Mouse (Mus musculus) heart, postnatal 0 days (tissue): ENCODE results near the gene Krt20. TPM values are rescaled to one million over a fixed set of nuclear protein-coding genes. Genes with fewer than 3 reads are reported as not detected.

ENCODE experiments used
- ATAC-seq: fragments of 200-750 bp; cut with Nextera tagmentation; 2 replicates; pipeline ENCODE4 v1.8.0; 2017; ENCODE audit warnings: low read depth, moderate number of reproducible peaks, moderate library complexity; ENCODE audit not compliant: insufficient read depth
- DNase-seq: peaks from one replicate; pipeline ENCODE4 v3.0.0-alpha.2; 2016; ENCODE audit warnings: low spot score
- H3K27ac ChIP-seq: fragments of 300-500 bp; sonication (generic); 2 replicates; pipeline ENCODE4 v1.5.1; 2014; ENCODE audit warnings: low read depth, mild to moderate bottlenecking
- H3K27me3 ChIP-seq: fragments of 300-500 bp; sonication (generic); 2 replicates; pipeline ENCODE4 v1.6.1; 2014; ENCODE audit warnings: low read length, mixed read lengths; ENCODE audit not compliant: control insufficient read depth, insufficient read depth
- H3K36me3 ChIP-seq: fragments of 300-500 bp; sonication (generic); replicated peaks from 2 replicates; pipeline ENCODE4 v1.6.1; 2014; ENCODE audit warnings: low read length, mixed read lengths; ENCODE audit not compliant: control insufficient read depth, insufficient read depth
- H3K4me1 ChIP-seq: fragments of 300-500 bp; sonication (generic); 2 replicates; pipeline ENCODE4 v1.6.1; 2014; ENCODE audit warnings: antibody characterized with exemption; ENCODE audit not compliant: control insufficient read depth, insufficient read depth
- H3K4me2 ChIP-seq: fragments of 300-500 bp; sonication (generic); 2 replicates; pipeline ENCODE4 v1.6.1; 2014; ENCODE audit warnings: low read depth, mild to moderate bottlenecking, low read length, moderate library complexity
- H3K4me3 ChIP-seq: fragments of 300-500 bp; sonication (generic); 2 replicates; pipeline ENCODE4 v1.5.1; 2014; ENCODE audit warnings: low read depth, low read length
- H3K9ac ChIP-seq: fragments of 300-500 bp; sonication (generic); replicated peaks from 2 replicates; pipeline ENCODE4 v1.6.1; 2014; ENCODE audit warnings: low read depth, low read length, mixed read lengths
- H3K9me3 ChIP-seq: fragments of 300-500 bp; sonication (generic); replicated peaks from 2 replicates; pipeline ENCODE4 v1.6.1; 2016; ENCODE audit warnings: low read length; ENCODE audit not compliant: control insufficient read depth
- CTCF ChIP-seq: IDR thresholded peaks from 2 replicates; pipeline ENCODE4 v1.5.1; 2016; ENCODE audit warnings: antibody characterized with exemption, control low read depth, low read depth
- EP300 ChIP-seq: IDR thresholded peaks from 2 replicates; pipeline ENCODE4 v1.6.1; 2016; ENCODE audit warnings: antibody characterized with exemption, low read depth
- WGBS: fragments of 180-500 bp; shearing (Covaris S2); extraction: QIAGEN DNeasy Blood & Tissue Kit; methylation state at CpG from one replicate; pipeline ENCODE4 v1.1.7; 2014; 5-methylcytosine and 5-hydroxymethylcytosine counted together
- polyA plus RNA-seq: library from polyadenylated mRNA; unstranded; fragments of >200 nt; fragmentation: Nextera tagmentation; extraction: Ambion mirVana; gene quantifications from 2 replicates; pipeline ENCODE4 v1.2.1, GENCODE M21; 2015
- total RNA-seq: library from RNA; depleted of rRNA; stranded (reverse); fragments of >200 nt; gene quantifications from 2 replicates; pipeline ENCODE4 v1.2.3, GENCODE M21; 2014; ENCODE audit warnings: low replicate concordance; rRNA removed

Krt20 gene
- total and polyA plus RNA-seq, 2 experiments from 2014 or later: 0.26 TPM; not detected in 1

DNA sequence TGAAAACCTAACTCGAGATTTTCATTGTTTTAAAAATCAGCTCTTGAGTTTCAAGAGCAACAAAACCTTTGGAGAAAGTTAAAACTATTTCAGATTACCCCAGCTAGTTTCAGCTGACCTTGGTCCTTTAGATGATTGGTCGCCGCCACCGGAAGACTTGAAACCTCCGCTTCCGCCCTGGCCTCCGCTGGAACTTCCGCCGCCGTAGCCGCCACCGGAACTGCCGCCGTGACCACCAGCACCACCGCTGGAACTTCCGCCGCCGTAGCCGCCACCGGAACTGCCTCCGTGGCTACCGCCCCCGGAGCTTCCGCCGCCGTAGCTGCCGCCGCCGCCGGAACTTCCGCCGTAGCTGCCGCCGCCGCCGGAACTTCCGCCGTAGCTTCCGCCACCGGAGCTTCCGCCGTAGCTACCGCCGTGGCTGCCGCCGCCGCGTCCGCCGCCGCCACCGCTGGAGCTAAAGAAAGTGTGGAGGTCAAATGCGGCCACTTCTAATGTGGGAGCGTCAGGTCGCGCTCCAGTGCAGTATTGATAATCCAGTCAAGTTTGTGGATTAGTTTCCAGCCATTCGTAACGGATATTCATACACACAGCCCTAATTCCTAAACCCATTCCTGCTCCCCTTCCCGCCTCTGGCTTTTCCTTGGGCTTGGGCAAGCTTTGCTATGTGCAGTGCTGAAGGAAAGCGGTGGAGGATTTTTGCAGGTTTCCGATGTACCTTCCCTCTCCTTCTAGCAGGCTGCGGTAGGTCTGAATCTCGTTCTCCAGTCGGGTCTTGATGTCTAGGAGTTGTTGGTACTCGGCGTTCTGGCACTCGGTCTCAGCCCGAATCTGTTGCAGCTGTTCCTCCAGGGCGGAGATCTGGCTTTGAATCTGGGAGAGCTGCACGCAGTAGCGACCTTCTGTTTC, 51.9 kb downstream of the Krt20 start:
- Histone ChIP-seq H3K9me3 (no peaks in the 10 kb centered on the region), H3K36me3 (no peaks in the 10 kb centered on the region), H3K9ac (peak overlapping the region; percentile 57), H3K4me3 (peak overlapping the region; percentile 53), H3K4me1 (no peaks in the 10 kb centered on the region), H3K27me3 (peaks cover 15% of the 10 kb centered on the region), H3K4me2 (peak overlapping the region; percentile 75), H3K27ac (peak overlapping the region; percentile 91)
- 1% methylated on average over 71 of the region's 71 CpGs for WGBS
- peak; percentile 83 for DNase-seq
- TF ChIP-seq EP300 (peak; percentile 52; the same call in 1 of the 2 replicates), CTCF (no peak)
- peak; percentile 97 for ATAC-seq

DNA sequence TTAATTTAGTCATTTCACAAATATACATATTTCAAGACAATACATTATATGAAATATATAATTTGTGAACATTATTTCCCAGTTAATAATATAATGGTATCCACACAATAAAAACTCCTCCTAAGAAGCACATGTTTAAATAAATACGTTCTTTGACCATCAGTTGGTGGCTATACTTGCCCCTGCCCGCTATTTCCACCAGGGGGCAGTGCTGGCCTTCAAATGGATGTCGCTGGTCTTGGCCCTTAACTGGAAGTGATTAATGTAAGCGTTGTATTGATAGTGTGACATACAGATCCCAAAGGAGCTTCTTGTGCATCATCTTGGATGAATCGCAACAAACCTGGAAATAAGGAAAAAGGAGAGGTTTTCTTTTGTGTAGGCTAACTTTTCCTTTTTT, 58.4 kb downstream of the Krt20 start:
- no peaks in the 10 kb centered on the region for H3K36me3 ChIP-seq
- no peaks in the 10 kb centered on the region for H3K9me3 ChIP-seq
- peaks cover 21% of the 10 kb centered on the region for H3K27me3 ChIP-seq
- 19% methylated on average over 5 of the region's 5 CpGs for WGBS
- H3K27ac ChIP-seq: no peak overlapping the region
- TF ChIP-seq EP300: no peak
- peak; percentile 78 for TF ChIP-seq CTCF
- H3K4me1 ChIP-seq: no peaks in the 10 kb centered on the region
- H3K9ac ChIP-seq: no peak overlapping the region
- H3K4me2 ChIP-seq: no peak overlapping the region
- H3K4me3 ChIP-seq: no peak overlapping the region
- DNase-seq (no peak), ATAC-seq (no peak)

Other genes starting within 250 kb of the Krt20 start
- gene Smarce1, start 207.1 kb downstream of the Krt20 start, total RNA-seq: 53.6 and 96.9 TPM in 2 replicates
- 115 and 126 TPM in 2 replicates for gene Smarce1, start 207.1 kb downstream of the Krt20 start, polyA plus RNA-seq
- gene Krt222, start 194.1 kb downstream of the Krt20 start, total RNA-seq: 4.5 and 5.7 TPM in 2 replicates
- gene Krt222, start 194.1 kb downstream of the Krt20 start, polyA plus RNA-seq: 6.9 and 7.9 TPM in 2 replicates
- gene Krt24, start 152.9 kb downstream of the Krt20 start, total RNA-seq: not detected in 2 replicates
- gene Krt24, start 152.9 kb downstream of the Krt20 start, polyA plus RNA-seq: not detected in 2 replicates
- not detected in 2 replicates for gene Krt25, start 115.2 kb downstream of the Krt20 start, total RNA-seq
- 0.07 and 0.12 TPM in 2 replicates for gene Krt25, start 115.2 kb downstream of the Krt20 start, polyA plus RNA-seq
- gene Krt26, start 100.2 kb downstream of the Krt20 start, total RNA-seq: not detected in 2 replicates
- gene Krt26, start 100.2 kb downstream of the Krt20 start, polyA plus RNA-seq: not detected in 2 replicates
- not detected in 2 replicates for gene Krt27, start 87.0 kb downstream of the Krt20 start, total RNA-seq
- gene Krt27, start 87.0 kb downstream of the Krt20 start, polyA plus RNA-seq: not detected in 2 replicates
- 3.1 TPM in 1 of 2 replicates, not detected in the other for gene Krt28, start 63.2 kb downstream of the Krt20 start, total RNA-seq
- gene Krt28, start 63.2 kb downstream of the Krt20 start, polyA plus RNA-seq: 0.10 and 0.14 TPM in 2 replicates
- 0.31 and 0.84 TPM in 2 replicates for gene Krt10, start 48.8 kb downstream of the Krt20 start, total RNA-seq
- gene Krt10, start 48.8 kb downstream of the Krt20 start, polyA plus RNA-seq: 20.4 and 22.6 TPM in 2 replicates
- gene Krt12, start 15.9 kb downstream of the Krt20 start, total RNA-seq: not detected in 2 replicates
- not detected in 2 replicates for gene Krt12, start 15.9 kb downstream of the Krt20 start, polyA plus RNA-seq
- not detected in 2 replicates for gene Krt23, start 55.0 kb upstream of the Krt20 start, total RNA-seq
- 0.07 and 0.12 TPM in 2 replicates for gene Krt23, start 55.0 kb upstream of the Krt20 start, polyA plus RNA-seq
- gene Krt39, start 83.2 kb upstream of the Krt20 start, total RNA-seq: not detected in 2 replicates
- not detected in 2 replicates for gene Krt39, start 83.2 kb upstream of the Krt20 start, polyA plus RNA-seq
- not detected in 2 replicates for gene Krt40, start 105.0 kb upstream of the Krt20 start, total RNA-seq
- gene Krt40, start 105.0 kb upstream of the Krt20 start, polyA plus RNA-seq: not detected in 2 replicates
- not detected in 2 replicates for gene Krtap3-3, start 112.7 kb upstream of the Krt20 start, total RNA-seq
- not detected in 2 replicates for gene Krtap3-3, start 112.7 kb upstream of the Krt20 start, polyA plus RNA-seq
- not detected in 2 replicates for gene Krtap3-2, start 118.7 kb upstream of the Krt20 start, total RNA-seq
- gene Krtap3-2, start 118.7 kb upstream of the Krt20 start, polyA plus RNA-seq: not detected in 2 replicates
- gene Gm11939, start 121.3 kb upstream of the Krt20 start, total RNA-seq: not detected in 2 replicates
- gene Gm11939, start 121.3 kb upstream of the Krt20 start, polyA plus RNA-seq: not detected in 2 replicates
- not detected in 2 replicates for gene Krtap3-1, start 128.5 kb upstream of the Krt20 start, total RNA-seq
- not detected in 2 replicates for gene Krtap3-1, start 128.5 kb upstream of the Krt20 start, polyA plus RNA-seq
- not detected in 2 replicates for gene Krtap1-5, start 142.9 kb upstream of the Krt20 start, total RNA-seq
- gene Krtap1-5, start 142.9 kb upstream of the Krt20 start, polyA plus RNA-seq: not detected in 2 replicates
- not detected in 2 replicates for gene Krtap1-4, start 145.5 kb upstream of the Krt20 start, total RNA-seq
- not detected in 2 replicates for gene Krtap1-4, start 145.5 kb upstream of the Krt20 start, polyA plus RNA-seq
- not detected in 2 replicates for gene Krtap1-3, start 153.2 kb upstream of the Krt20 start, total RNA-seq
- not detected in 2 replicates for gene Krtap1-3, start 153.2 kb upstream of the Krt20 start, polyA plus RNA-seq
- gene Krtap9-3, start 160.0 kb upstream of the Krt20 start, total RNA-seq: not detected in 2 replicates
- gene Krtap9-3, start 160.0 kb upstream of the Krt20 start, polyA plus RNA-seq: not detected in 2 replicates
- gene Gm11938, start 165.2 kb upstream of the Krt20 start, total RNA-seq: not detected in 2 replicates
- not detected in 2 replicates for gene Gm11938, start 165.2 kb upstream of the Krt20 start, polyA plus RNA-seq
- gene Gm11937, start 172.0 kb upstream of the Krt20 start, total RNA-seq: not detected in 2 replicates
- not detected in 2 replicates for gene Gm11937, start 172.0 kb upstream of the Krt20 start, polyA plus RNA-seq
- gene Krtap2-4, start 176.7 kb upstream of the Krt20 start, total RNA-seq: not detected in 2 replicates
- not detected in 2 replicates for gene Krtap2-4, start 176.7 kb upstream of the Krt20 start, polyA plus RNA-seq
- not detected in 2 replicates for gene Gm11562, start 182.3 kb upstream of the Krt20 start, total RNA-seq
- gene Gm11562, start 182.3 kb upstream of the Krt20 start, polyA plus RNA-seq: not detected in 2 replicates
- not detected in 2 replicates for gene Krtap4-1, start 190.1 kb upstream of the Krt20 start, total RNA-seq
- gene Krtap4-1, start 190.1 kb upstream of the Krt20 start, polyA plus RNA-seq: not detected in 2 replicates
- gene Krtap4-2, start 196.9 kb upstream of the Krt20 start, total RNA-seq: not detected in 2 replicates
- not detected in 2 replicates for gene Krtap4-2, start 196.9 kb upstream of the Krt20 start, polyA plus RNA-seq
- not detected in 2 replicates for gene Krtap4-7, start 205.9 kb upstream of the Krt20 start, total RNA-seq
- gene Krtap4-7, start 205.9 kb upstream of the Krt20 start, polyA plus RNA-seq: not detected in 2 replicates
- not detected in 2 replicates for gene Gm11555, start 212.1 kb upstream of the Krt20 start, total RNA-seq
- gene Gm11555, start 212.1 kb upstream of the Krt20 start, polyA plus RNA-seq: not detected in 2 replicates
- not detected in 2 replicates for gene Gm11563, start 220.8 kb upstream of the Krt20 start, total RNA-seq
- not detected in 2 replicates for gene Gm11563, start 220.8 kb upstream of the Krt20 start, polyA plus RNA-seq
- not detected in 2 replicates for gene Krtap4-6, start 227.8 kb upstream of the Krt20 start, total RNA-seq
- gene Krtap4-6, start 227.8 kb upstream of the Krt20 start, polyA plus RNA-seq: not detected in 2 replicates